Mouse (Mus musculus) myocyte (in vitro differentiated cells): ENCODE measurements around the gene Bcl9l. TPM values are rescaled to one million over a fixed set of nuclear protein-coding genes. Genes with fewer than 3 reads are reported as not detected.

Source experiments
- H3K27me3 ChIP-seq: one replicate; pipeline ENCODE4 v1.6.1; 2011; ENCODE audit not compliant: control insufficient read depth, insufficient read depth, insufficient read length
- H3K36me3 ChIP-seq: one replicate; pipeline ENCODE4 v1.6.1; 2011; ENCODE audit not compliant: control insufficient read depth, insufficient read depth
- H3K4me2 ChIP-seq: one replicate; pipeline ENCODE4 v1.6.1; 2011; ENCODE audit warnings: low read depth, control low read depth
- H3K4me3 ChIP-seq: one replicate; pipeline ENCODE4 v1.5.1; 2011; ENCODE audit warnings: mild to moderate bottlenecking, control low read depth, moderate library complexity
- H3K79me2 ChIP-seq: one replicate; pipeline ENCODE4 v1.6.1; 2011; ENCODE audit not compliant: control insufficient read depth, insufficient read depth
- H3ac ChIP-seq: one replicate; pipeline ENCODE4 v1.6.1; 2011; ENCODE audit not compliant: control insufficient read depth, insufficient read length
- CEBPB ChIP-seq: IDR thresholded peaks from 2 replicates; pipeline ENCODE4 v1.6.1; 2011; ENCODE audit warnings: mild to moderate bottlenecking, moderate library complexity; ENCODE audit not compliant: poor library complexity, insufficient read depth, severe bottlenecking
- E2F4 ChIP-seq: IDR thresholded peaks from one replicate; pipeline ENCODE4 v1.6.1; 2011; ENCODE audit warnings: mild to moderate bottlenecking, control low read depth, moderate library complexity; ENCODE audit not compliant: insufficient read depth
- MAX ChIP-seq: IDR thresholded peaks from one replicate; pipeline ENCODE4 v1.6.1; 2011; ENCODE audit warnings: low read depth, mild to moderate bottlenecking, control low read depth
- MYOD1 ChIP-seq, 3 experiments: IDR thresholded peaks; one replicate each; pipeline ENCODE4 v1.6.1; 2011; ENCODE audit warnings: control low read depth in 2 of 3, low read depth in 2 of 3, mild to moderate bottlenecking in 2 of 3, moderate library complexity in 1 of 3; ENCODE audit not compliant: insufficient read length in 2 of 3, control insufficient read depth in 1 of 3
- MYOG ChIP-seq, 3 experiments: IDR thresholded peaks; one replicate each; pipeline ENCODE4 v1.6.1; 2011; ENCODE audit warnings: control low read depth in 2 of 3, low read depth in 2 of 3, mild to moderate bottlenecking in 2 of 3; ENCODE audit not compliant: insufficient read length in 2 of 3, control insufficient read depth in 1 of 3, insufficient read depth in 1 of 3
- POLR2A ChIP-seq: IDR thresholded peaks from one replicate; pipeline ENCODE4 v1.6.1; 2011; ENCODE audit warnings: low read depth, mild to moderate bottlenecking, control low read depth, moderate library complexity; ENCODE audit not compliant: insufficient read length
- POLR2AphosphoS2 ChIP-seq: IDR thresholded peaks from one replicate; pipeline ENCODE4 v1.6.1; 2011; ENCODE audit warnings: low read depth, control low read depth; ENCODE audit not compliant: insufficient read length
- REST ChIP-seq: IDR thresholded peaks from one replicate; pipeline ENCODE4 v1.6.1; 2011; ENCODE audit warnings: mild to moderate bottlenecking, control low read depth, moderate library complexity; ENCODE audit not compliant: insufficient read depth, insufficient read length
- SRF ChIP-seq: IDR thresholded peaks from one replicate; pipeline ENCODE4 v1.6.1; 2011; ENCODE audit warnings: low read depth; ENCODE audit not compliant: control insufficient read depth, insufficient read length
- TCF12 ChIP-seq: IDR thresholded peaks from one replicate; pipeline ENCODE4 v1.6.1; 2011; ENCODE audit warnings: mild to moderate bottlenecking, control low read depth; ENCODE audit not compliant: poor library complexity, insufficient read depth, severe bottlenecking
- TCF3 ChIP-seq: IDR thresholded peaks from one replicate; pipeline ENCODE4 v1.6.1; 2011; ENCODE audit warnings: low read depth, control low read depth; ENCODE audit not compliant: insufficient read length
- USF1 ChIP-seq: IDR thresholded peaks from one replicate; pipeline ENCODE4 v1.6.1; 2011; ENCODE audit warnings: low read depth, mild to moderate bottlenecking, control low read depth, moderate library complexity
- polyA plus RNA-seq: library from polyadenylated mRNA; unstranded; fragments of >200 nt; fragmentation: generic; extraction: Trizol; gene quantifications from one replicate; pipeline ENCODE4 v1.2.1, GENCODE M21; 2012; ENCODE audit warnings: missing spikeins

Bcl9l gene
- polyA plus RNA-seq, 1 experiment: 35.4 TPM

DNA sequence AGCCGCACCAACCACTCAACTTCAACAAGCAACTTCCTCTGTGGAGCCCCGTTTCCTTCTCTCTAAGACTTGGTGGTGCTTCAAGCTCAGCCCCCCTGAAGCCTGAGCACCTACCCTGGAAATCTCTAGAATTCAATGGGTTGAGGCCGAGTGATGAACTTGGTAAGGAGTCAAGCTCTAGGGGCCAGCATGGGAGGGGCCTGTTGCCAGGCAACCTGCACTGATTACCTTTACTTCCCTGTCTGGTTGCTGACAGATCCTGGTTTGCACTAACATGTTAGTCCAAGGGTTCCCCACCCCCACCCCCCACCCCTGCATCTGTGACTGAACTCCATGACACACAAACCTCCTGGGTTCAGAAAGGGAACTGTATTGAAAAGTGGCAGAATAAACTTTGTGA lies 62.4 kb downstream of the Bcl9l start:
- no peak overlapping the region for H3ac ChIP-seq
- no peak for TF ChIP-seq MAX
- TF ChIP-seq E2F4: no peak
- TF ChIP-seq POLR2AphosphoS2: no peak
- no peak for TF ChIP-seq TCF3
- TF ChIP-seq REST: no peak
- TF ChIP-seq MYOG (IDR thresholded peaks at IDR 0.05; ENCODE audit: control insufficient read depth in 1 of 3, insufficient read depth in 1 of 3, insufficient read length in 2 of 3, low read depth in 2 of 3): no peak
- TF ChIP-seq MYOD1 (IDR thresholded peaks at IDR 0.05; ENCODE audit: control insufficient read depth in 1 of 3, insufficient read length in 2 of 3, low read depth in 2 of 3): no peak
- no peak for TF ChIP-seq CEBPB
- no peak for TF ChIP-seq TCF12
- no peak for TF ChIP-seq POLR2A
- no peak for TF ChIP-seq USF1
- TF ChIP-seq SRF: no peak
- no peaks in the 10 kb centered on the region for H3K79me2 ChIP-seq
- H3K4me3 ChIP-seq: no peak overlapping the region
- no peaks in the 10 kb centered on the region for H3K36me3 ChIP-seq
- H3K4me2 ChIP-seq: no peak overlapping the region
- peaks cover 5% of the 10 kb centered on the region for H3K27me3 ChIP-seq

DNA sequence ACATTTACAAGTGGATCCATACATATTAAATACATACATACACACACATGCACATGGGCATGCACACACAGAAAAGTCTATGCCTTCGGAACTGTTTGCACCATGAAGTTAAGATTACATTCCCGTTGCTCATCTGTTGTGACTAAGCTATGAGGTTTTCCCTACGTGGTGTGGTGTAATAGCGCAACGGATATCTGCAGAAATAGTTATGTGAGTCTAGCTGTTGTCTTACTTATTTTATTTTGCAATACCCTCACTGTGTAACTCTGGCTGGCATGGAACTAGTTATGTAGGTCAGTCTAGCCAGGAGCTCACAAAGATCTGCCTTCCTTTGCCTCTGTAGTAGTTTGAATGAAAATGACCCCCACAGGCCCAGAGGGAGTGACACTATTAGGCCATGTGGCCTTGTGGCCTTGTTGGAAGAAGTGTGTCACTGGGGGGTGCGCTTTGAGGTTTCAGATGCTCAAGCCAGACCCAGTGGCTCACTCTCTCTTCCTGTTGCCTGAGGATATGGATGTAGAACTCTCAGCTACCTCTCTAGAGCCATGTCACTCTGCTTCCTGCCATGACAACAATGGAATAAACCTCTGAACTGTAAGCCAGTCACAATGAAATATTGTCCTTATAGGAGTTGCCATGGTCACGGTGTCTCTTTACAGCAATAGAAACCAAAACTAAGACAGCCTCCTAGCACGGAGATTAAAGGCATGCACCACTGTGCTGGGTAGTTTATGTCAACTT lies 66.0 kb downstream of the Bcl9l start:
- no peaks in the 10 kb centered on the region for H3K79me2 ChIP-seq
- TF ChIP-seq MAX (no peak), CEBPB (no peak), USF1 (no peak), TCF3 (no peak)
- no peak overlapping the region for H3ac ChIP-seq
- no peaks in the 10 kb centered on the region for H3K36me3 ChIP-seq
- no peaks in the 10 kb centered on the region for H3K27me3 ChIP-seq
- H3K4me2 ChIP-seq: no peak overlapping the region
- no peak overlapping the region for H3K4me3 ChIP-seq

- Histone ChIP-seq H3K36me3 (no peaks in the 10 kb centered on the region), H3K4me3 (no peak overlapping the region), H3K27me3 (no peaks in the 10 kb centered on the region), H3K4me2 (no peak overlapping the region), H3K79me2 (no peaks in the 10 kb centered on the region), H3ac (no peak overlapping the region)
- TF ChIP-seq MAX: no peak
- TF ChIP-seq E2F4: no peak
- TF ChIP-seq CEBPB: no peak
- no peak for TF ChIP-seq MYOD1 (IDR thresholded peaks at IDR 0.05; ENCODE audit: control insufficient read depth in 1 of 3, insufficient read length in 2 of 3, low read depth in 2 of 3)
- no peak for TF ChIP-seq MYOG (IDR thresholded peaks at IDR 0.05; ENCODE audit: control insufficient read depth in 1 of 3, insufficient read depth in 1 of 3, insufficient read length in 2 of 3, low read depth in 2 of 3)
- TF ChIP-seq TCF12: no peak
- TF ChIP-seq POLR2AphosphoS2: no peak
- TF ChIP-seq USF1: no peak
- no peak for TF ChIP-seq POLR2A
- TF ChIP-seq TCF3: no peak
- TF ChIP-seq SRF: no peak
- TF ChIP-seq REST: no peak
These were observed 68.5 kb downstream of the Bcl9l start for GRCm38 (mm10) chr9:44551138-44551537.

DNA sequence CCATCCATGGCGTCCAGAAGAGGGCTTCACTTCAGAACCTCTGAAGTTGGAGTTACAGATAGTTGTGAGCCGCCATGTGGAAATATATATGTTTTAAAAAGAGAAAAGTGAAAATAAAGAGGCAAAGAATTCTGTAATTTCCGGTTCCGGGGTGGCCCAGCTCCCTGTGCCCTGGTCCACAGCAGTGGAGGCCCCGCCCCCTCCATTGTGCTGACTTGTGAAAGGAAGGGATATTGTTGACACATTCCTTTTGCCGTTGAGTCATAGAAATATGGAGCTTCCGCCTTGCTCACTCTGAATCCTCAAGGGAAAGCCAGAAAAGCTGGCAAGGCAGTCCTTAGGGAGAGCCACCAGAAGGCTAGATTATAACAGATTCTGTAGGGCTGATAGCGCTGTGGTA lies 69.5 kb downstream of the Bcl9l start:
- no peak overlapping the region for H3K4me3 ChIP-seq
- peak overlapping the region; percentile 27 for H3K4me2 ChIP-seq
- no peak overlapping the region for H3ac ChIP-seq
- H3K36me3 ChIP-seq: no peaks in the 10 kb centered on the region
- no peak for TF ChIP-seq MYOG (IDR thresholded peaks at IDR 0.05; ENCODE audit: control insufficient read depth in 1 of 3, insufficient read depth in 1 of 3, insufficient read length in 2 of 3, low read depth in 2 of 3)
- no peak for TF ChIP-seq MYOD1 (IDR thresholded peaks at IDR 0.05; ENCODE audit: control insufficient read depth in 1 of 3, insufficient read length in 2 of 3, low read depth in 2 of 3)
- no peak for TF ChIP-seq POLR2AphosphoS2
- no peak for TF ChIP-seq TCF3
- TF ChIP-seq E2F4: no peak
- no peak for TF ChIP-seq REST
- no peak for TF ChIP-seq SRF
- no peak for TF ChIP-seq USF1
- TF ChIP-seq POLR2A: no peak
- no peak for TF ChIP-seq TCF12
- no peak for TF ChIP-seq MAX
- no peak for TF ChIP-seq CEBPB
- H3K79me2 ChIP-seq: no peaks in the 10 kb centered on the region
- no peaks in the 10 kb centered on the region for H3K27me3 ChIP-seq

Other genes with a start within 250 kb of the Bcl9l start
- gene Cbl, start 248.8 kb upstream of the Bcl9l start, polyA plus RNA-seq: 4.5 TPM
- gene Ccdc153, start 242.1 kb upstream of the Bcl9l start, polyA plus RNA-seq: not detected
- 0.02 TPM for gene Pdzd3, start 231.4 kb upstream of the Bcl9l start, polyA plus RNA-seq
- gene Nlrx1, start 214.2 kb upstream of the Bcl9l start, polyA plus RNA-seq: 7.2 TPM
- gene Abcg4, start 194.2 kb upstream of the Bcl9l start, polyA plus RNA-seq: 0.10 TPM
- gene Hinfp, start 177.2 kb upstream of the Bcl9l start, polyA plus RNA-seq: 6.5 TPM
- 18.1 TPM for gene C2cd2l, start 162.5 kb upstream of the Bcl9l start, polyA plus RNA-seq
- gene Dpagt1, start 156.8 kb upstream of the Bcl9l start, polyA plus RNA-seq: 26.3 TPM
- 123 TPM for gene H2afx, start 148.1 kb upstream of the Bcl9l start, polyA plus RNA-seq
- gene Hmbs, start 138.6 kb upstream of the Bcl9l start, polyA plus RNA-seq: 31.5 TPM
- gene Vps11, start 121.2 kb upstream of the Bcl9l start, polyA plus RNA-seq: 26.4 TPM
- 45.9 TPM for gene Hyou1, start 103.3 kb upstream of the Bcl9l start, polyA plus RNA-seq
- 20.8 TPM for gene Slc37a4, start 86.0 kb upstream of the Bcl9l start, polyA plus RNA-seq
- 1,955 TPM for gene Rps25, start 75.7 kb upstream of the Bcl9l start, polyA plus RNA-seq
- gene Trappc4, start 75.2 kb upstream of the Bcl9l start, polyA plus RNA-seq: 119 TPM
- 15.6 TPM for gene Ccdc84, start 64.3 kb upstream of the Bcl9l start, polyA plus RNA-seq
- gene Foxr1, start 41.7 kb upstream of the Bcl9l start, polyA plus RNA-seq: not detected
- gene Upk2, start 27.8 kb upstream of the Bcl9l start, polyA plus RNA-seq: not detected
- 0.01 TPM for gene Cxcr5, start 79.1 kb downstream of the Bcl9l start, polyA plus RNA-seq
- gene Ddx6, start 122.1 kb downstream of the Bcl9l start, polyA plus RNA-seq: 25.8 TPM
- 0.02 TPM for gene Treh, start 190.4 kb downstream of the Bcl9l start, polyA plus RNA-seq